Mouse (Mus musculus): ENCODE results near the gene Abcb4.

DNA sequence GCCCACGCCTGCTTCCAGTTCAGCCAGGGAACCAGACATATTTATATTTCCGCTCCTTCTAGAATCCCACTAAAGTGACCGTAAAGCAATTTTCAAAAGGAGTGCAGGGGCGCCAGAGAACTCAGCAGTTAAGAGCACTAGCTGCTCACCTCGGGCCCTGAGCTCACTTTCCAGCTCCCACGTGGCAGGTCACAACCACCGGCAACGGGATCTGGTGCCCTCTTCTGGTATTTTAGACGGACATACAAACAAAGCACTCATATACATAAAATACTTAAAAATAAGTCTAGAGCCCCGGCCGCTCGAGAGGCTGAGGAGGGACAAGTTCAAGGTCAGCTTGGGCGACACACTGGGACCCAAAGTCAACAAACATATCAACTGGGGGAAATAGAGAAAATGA is 97.0 kb downstream of the Abcb4 start:
- no peak for TF ChIP-seq CTCF (IDR thresholded peaks at IDR 0.05; ENCODE audit: borderline replicate concordance, extremely low read depth, insufficient read depth, insufficient read length)
- TF ChIP-seq POLR2A (IDR thresholded peaks at IDR 0.05; ENCODE audit: borderline replicate concordance, extremely low read depth, insufficient read depth, insufficient read length, poor library complexity, severe bottlenecking) = no peak
